Mouse (Mus musculus): ENCODE results near the gene Mast4. TPM values are rescaled to one million over a fixed set of nuclear protein-coding genes. Genes with fewer than 3 reads are reported as not detected.

Gene Mast4
- total and polyA plus RNA-seq, 3 experiments: 2.7 to 7.0 TPM; not detected in 1

DNA sequence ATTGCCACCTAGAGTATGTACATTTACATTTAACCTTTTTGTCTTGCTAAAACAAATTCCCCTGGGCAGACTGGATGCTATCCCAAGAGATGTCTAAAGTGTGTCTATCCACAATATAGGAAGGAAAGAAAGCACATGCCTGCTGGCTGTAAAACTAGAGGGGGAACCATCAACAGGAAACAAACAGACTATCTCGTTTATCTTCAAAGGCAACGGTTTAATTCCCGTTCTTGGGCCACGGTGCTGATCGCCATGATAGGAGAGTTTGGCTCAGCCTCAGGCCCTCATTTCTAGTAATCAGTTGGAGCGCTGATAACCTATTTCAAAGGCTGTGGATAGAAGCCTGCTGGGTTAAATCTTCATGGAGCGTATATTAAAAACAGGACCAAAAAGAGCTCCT, 567.2 kb downstream of the Mast4 start:
- H3K36me3 ChIP-seq (ENCODE audit: control insufficient read depth in 1 of 2, insufficient read depth in 2 of 2, low read length in 2 of 2): peaks cover 0 to 65% of the 10 kb centered on the region in 2 experiments; a peak in 2 of 4 replicates
- no peaks in the 10 kb centered on the region for H3K27me3 ChIP-seq (ENCODE audit: control insufficient read depth in 1 of 2, insufficient read depth in 2 of 2, low read length in 2 of 2)
- H3K9me3 ChIP-seq (replicated peaks; ENCODE audit: insufficient read depth, low read length): no peaks in the 10 kb centered on the region
- H3K27ac ChIP-seq (ENCODE audit: control insufficient read depth, low read depth, low read length): peak overlapping the region; percentile 76
- no peak overlapping the region for H3K9ac ChIP-seq (ENCODE audit: control insufficient read depth, low read depth, low read length, poor library complexity, severe bottlenecking)
- no peaks in the 10 kb centered on the region for H3K79me2 ChIP-seq (ENCODE audit: control insufficient read depth, insufficient read depth, low read length, poor library complexity)
- peaks cover 44 to 62% of the 10 kb centered on the region in 2 experiments for H3K4me1 ChIP-seq (ENCODE audit: control insufficient read depth in 1 of 2, insufficient read depth in 2 of 2, low read length in 2 of 2)
- DNase-seq (ENCODE audit: low read depth, low spot score): peak; percentile 71
- no peak overlapping the region for H3K4me3 ChIP-seq (ENCODE audit: control insufficient read depth in 1 of 2, insufficient read depth in 1 of 2, low read depth in 2 of 2, low read length in 2 of 2)
- TF ChIP-seq GATA1 (IDR thresholded peaks at IDR 0.05; ENCODE audit: low read depth, low read length): peak; percentile 96
- TF ChIP-seq SMC3 (IDR thresholded peaks at IDR 0.05; ENCODE audit: low read depth, low read length): no peak
- no peak for TF ChIP-seq POLR2AphosphoS2 (IDR thresholded peaks at IDR 0.05; ENCODE audit: low read length)
- no peak for TF ChIP-seq E2F4 (IDR thresholded peaks at IDR 0.05; ENCODE audit: borderline replicate concordance, low read depth, low read length)
- peak; percentile 90 for TF ChIP-seq MYC (IDR thresholded peaks at IDR 0.05; ENCODE audit: low read depth, low read length)
- TF ChIP-seq ZMIZ1 (IDR thresholded peaks at IDR 0.05; ENCODE audit: low read depth, low read length): no peak
- TF ChIP-seq ZC3H11A (IDR thresholded peaks at IDR 0.05; ENCODE audit: low read depth, low read length): no peak
- TF ChIP-seq BHLHE40 (IDR thresholded peaks at IDR 0.05; ENCODE audit: borderline replicate concordance, low read depth, low read length): peak; percentile 72
- no peak for TF ChIP-seq KAT2A (conservative IDR thresholded peaks at IDR 0.05; ENCODE audit: low read depth, low read length)
- TF ChIP-seq GABPA (IDR thresholded peaks at IDR 0.05; ENCODE audit: low read depth, low read length): no peak
- TF ChIP-seq MAFK (IDR thresholded peaks at IDR 0.05; ENCODE audit: borderline replicate concordance, low read depth, low read length): no peak
- peak; percentile 90 for TF ChIP-seq ETS1 (IDR thresholded peaks at IDR 0.05; ENCODE audit: low read depth, low read length)
- TF ChIP-seq USF2 (IDR thresholded peaks at IDR 0.05; ENCODE audit: borderline replicate concordance in 1 of 2, insufficient read depth in 1 of 2, low read depth in 1 of 2, low read length in 2 of 2): no peak
- no peak for TF ChIP-seq POLR2AphosphoS5 (IDR thresholded peaks at IDR 0.05; ENCODE audit: borderline replicate concordance, low read depth, low read length)
- TF ChIP-seq ZNF384 (IDR thresholded peaks at IDR 0.05; ENCODE audit: low read depth, low read length): no peak
- TF ChIP-seq CTCF (IDR thresholded peaks at IDR 0.05 in 2 of 3, conservative IDR thresholded peaks at IDR 0.05 in 1 of 3; ENCODE audit: control insufficient read depth in 1 of 3, insufficient read depth in 1 of 3, low read depth in 2 of 3, low read length in 3 of 3, poor library complexity in 1 of 3, severe bottlenecking in 1 of 3): no peak
- peak; percentile 81 for TF ChIP-seq MAX (IDR thresholded peaks at IDR 0.05; ENCODE audit: low read length)
- 0 out of 2 replicates have a peak, but pooled peaks have one; percentile 26 for TF ChIP-seq HCFC1 (IDR thresholded peaks at IDR 0.05; ENCODE audit: low read depth, low read length)
- peak; percentile 96 to 97 for TF ChIP-seq EP300 (IDR thresholded peaks at IDR 0.05; ENCODE audit: low read depth in 1 of 2, low read length in 2 of 2)
- no peak for TF ChIP-seq USF1 (IDR thresholded peaks at IDR 0.05; ENCODE audit: low read depth, low read length)
- peak; percentile 85 for TF ChIP-seq SIN3A (IDR thresholded peaks at IDR 0.05; ENCODE audit: low read length)
- TF ChIP-seq MYB (IDR thresholded peaks at IDR 0.05; ENCODE audit: low read depth, low read length): peak; percentile 95
- TF ChIP-seq UBTF (IDR thresholded peaks at IDR 0.05; ENCODE audit: borderline replicate concordance, insufficient read depth, low read depth, low read length): no peak
- TF ChIP-seq TBP (IDR thresholded peaks at IDR 0.05; ENCODE audit: low read depth, low read length): no peak
- TF ChIP-seq POLR2A (IDR thresholded peaks at IDR 0.05; ENCODE audit: control insufficient read depth in 1 of 2, insufficient read depth in 1 of 2, low read depth in 1 of 2, low read length in 2 of 2, poor library complexity in 1 of 2): peak in 1 of 2 experiments; percentile 22; a peak in 1 of 4 replicates
- TF ChIP-seq MEF2A (IDR thresholded peaks at IDR 0.05; ENCODE audit: extremely low read depth, insufficient replicate concordance, low read depth, low read length, poor library complexity, severe bottlenecking): 0 out of 2 replicates have a peak, but pooled peaks have one; percentile 67
- TF ChIP-seq ELF1 (IDR thresholded peaks at IDR 0.05; ENCODE audit: low read depth, low read length): no peak
- no peak for TF ChIP-seq TAL1 (IDR thresholded peaks at IDR 0.05; ENCODE audit: low read length)
- no peak for TF ChIP-seq NRF1 (IDR thresholded peaks at IDR 0.05; ENCODE audit: insufficient read depth, low read depth, low read length, poor library complexity, severe bottlenecking)
- TF ChIP-seq CHD1 (IDR thresholded peaks at IDR 0.05; ENCODE audit: low read depth, low read length): no peak
- TF ChIP-seq RAD21 (IDR thresholded peaks at IDR 0.05; ENCODE audit: low read depth, low read length): no peak
- peak; percentile 82 for TF ChIP-seq RCOR1 (IDR thresholded peaks at IDR 0.05; ENCODE audit: low read depth, low read length)
- TF ChIP-seq MXI1 (IDR thresholded peaks at IDR 0.05; ENCODE audit: low read depth, low read length): peak; percentile 60; the same call in 1 of the 2 replicates
- 0 out of 2 replicates have a peak, but pooled peaks have one; percentile 57 for TF ChIP-seq JUND (IDR thresholded peaks at IDR 0.05; ENCODE audit: low read depth, low read length)
- no peak for TF ChIP-seq CHD2 (IDR thresholded peaks at IDR 0.05; ENCODE audit: low read length)
- TF ChIP-seq ZKSCAN1 (IDR thresholded peaks at IDR 0.05; ENCODE audit: low read depth, low read length): no peak
- TF ChIP-seq MAZ (IDR thresholded peaks at IDR 0.05; ENCODE audit: low read depth, low read length): no peak
- no peak for TF ChIP-seq NELFE (IDR thresholded peaks at IDR 0.05; ENCODE audit: low read depth, low read length)

All from MEL (cell line).